Mouse (Mus musculus): ENCODE results near the gene Pknox2. TPM values are rescaled to one million over a fixed set of nuclear protein-coding genes. Genes with fewer than 3 reads are reported as not detected.

Gene Pknox2
- polyA plus RNA-seq, 1 experiment from 2014 or later = 34.3 TPM

DNA sequence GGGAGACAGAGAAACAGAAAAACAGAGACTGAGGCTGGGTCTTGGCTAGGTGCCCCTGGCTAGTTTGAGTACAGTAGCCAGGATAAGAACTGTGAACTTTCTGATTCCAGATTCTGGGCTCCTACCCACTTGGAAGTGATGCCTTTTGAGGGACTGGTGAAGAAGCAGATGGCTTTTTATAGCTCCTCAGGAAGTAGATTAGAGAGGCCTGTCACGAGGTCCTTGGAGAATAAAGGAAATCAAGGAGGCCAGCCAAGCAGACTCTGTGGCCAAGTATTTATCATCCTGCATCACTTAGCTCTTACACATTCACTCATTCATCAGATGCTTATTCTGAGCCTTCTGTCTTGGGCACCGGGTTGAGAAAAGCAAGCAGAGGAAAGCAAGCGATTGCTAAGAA, 28.8 kb upstream of the Pknox2 start:
- Histone ChIP-seq H3K4me2 (ENCODE audit: low read length) (no peak overlapping the region), H3K36me3 (ENCODE audit: control insufficient read depth, insufficient read depth, low read length) (no peaks in the 10 kb centered on the region), H3K27me3 (ENCODE audit: control insufficient read depth, insufficient read depth, low read depth, low read length) (no peaks in the 10 kb centered on the region), H3K9me3 (replicated peaks; ENCODE audit: control insufficient read depth, low read length, poor library complexity, severe bottlenecking) (no peaks in the 10 kb centered on the region), H3K27ac (ENCODE audit: low read length) (no peak overlapping the region), H3K4me3 (ENCODE audit: low read depth, low read length) (no peak overlapping the region), H3K4me1 (ENCODE audit: control insufficient read depth, insufficient read depth, low read length) (peaks cover 23% of the 10 kb centered on the region), H3K9ac (ENCODE audit: low read depth, low read length) (no peak overlapping the region)
- ATAC-seq = no peak
- 51% methylated on average over 3 of the region's 3 CpGs for WGBS

DNA sequence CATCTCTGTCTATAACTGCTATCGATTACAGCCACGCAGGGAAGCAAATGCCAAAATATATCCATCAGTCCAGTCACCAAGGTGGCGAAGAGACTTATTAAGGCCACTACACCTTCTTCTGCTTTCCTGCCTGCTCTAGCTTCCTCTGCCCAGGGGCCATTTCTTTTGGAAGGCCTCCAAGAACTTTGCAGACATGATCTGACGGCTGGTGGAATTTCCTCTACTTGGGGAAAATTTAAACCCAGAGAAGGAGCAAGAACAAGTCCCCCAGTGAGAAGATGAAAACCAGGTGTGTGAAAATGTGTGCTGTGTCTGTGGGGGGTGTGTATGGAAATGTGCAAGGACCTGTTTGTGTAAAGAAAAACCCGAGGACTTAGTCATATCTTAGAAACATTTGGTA, 26.2 kb upstream of the Pknox2 start:
- WGBS = 69% methylated on average over 5 of the region's 5 CpGs
- Histone ChIP-seq H3K4me2 (ENCODE audit: low read length) (no peak overlapping the region), H3K36me3 (ENCODE audit: control insufficient read depth, insufficient read depth, low read length) (no peaks in the 10 kb centered on the region), H3K27me3 (ENCODE audit: control insufficient read depth, insufficient read depth, low read depth, low read length) (no peaks in the 10 kb centered on the region), H3K9me3 (replicated peaks; ENCODE audit: control insufficient read depth, low read length, poor library complexity, severe bottlenecking) (no peaks in the 10 kb centered on the region), H3K9ac (ENCODE audit: low read depth, low read length) (no peak overlapping the region), H3K4me1 (ENCODE audit: control insufficient read depth, insufficient read depth, low read length) (peaks cover 9% of the 10 kb centered on the region), H3K4me3 (ENCODE audit: low read depth, low read length) (no peak overlapping the region), H3K27ac (ENCODE audit: low read length) (no peak overlapping the region)
- no peak for ATAC-seq

DNA sequence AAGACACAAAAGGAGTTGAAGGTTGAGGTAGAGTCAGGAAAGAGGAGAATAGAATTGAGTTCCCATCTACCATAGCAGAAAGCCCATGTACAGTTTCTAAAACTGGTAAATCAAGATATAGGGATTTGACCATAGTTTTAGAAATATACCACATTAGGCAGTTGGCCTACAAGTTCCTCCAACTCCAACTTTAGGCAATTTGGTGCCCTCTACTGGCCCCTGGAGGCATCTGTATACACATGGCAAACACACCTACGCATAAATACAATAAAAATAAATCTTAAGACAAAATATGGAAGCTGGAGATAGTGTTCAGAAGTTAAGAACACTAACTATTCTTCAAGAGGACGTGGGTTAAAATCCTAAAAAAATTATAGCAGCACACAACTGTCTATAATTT, 19.7 kb upstream of the Pknox2 start:
- WGBS = 69% methylated on average over 2 of the region's 2 CpGs
- Histone ChIP-seq H3K27ac (ENCODE audit: low read length) (no peak overlapping the region), H3K4me3 (ENCODE audit: low read depth, low read length) (no peak overlapping the region), H3K4me2 (ENCODE audit: low read length) (no peak overlapping the region), H3K4me1 (ENCODE audit: control insufficient read depth, insufficient read depth, low read length) (no peaks in the 10 kb centered on the region), H3K27me3 (ENCODE audit: control insufficient read depth, insufficient read depth, low read depth, low read length) (no peaks in the 10 kb centered on the region), H3K36me3 (ENCODE audit: control insufficient read depth, insufficient read depth, low read length) (no peaks in the 10 kb centered on the region), H3K9me3 (replicated peaks; ENCODE audit: control insufficient read depth, low read length, poor library complexity, severe bottlenecking) (no peaks in the 10 kb centered on the region), H3K9ac (ENCODE audit: low read depth, low read length) (no peak overlapping the region)
- ATAC-seq = no peak

DNA sequence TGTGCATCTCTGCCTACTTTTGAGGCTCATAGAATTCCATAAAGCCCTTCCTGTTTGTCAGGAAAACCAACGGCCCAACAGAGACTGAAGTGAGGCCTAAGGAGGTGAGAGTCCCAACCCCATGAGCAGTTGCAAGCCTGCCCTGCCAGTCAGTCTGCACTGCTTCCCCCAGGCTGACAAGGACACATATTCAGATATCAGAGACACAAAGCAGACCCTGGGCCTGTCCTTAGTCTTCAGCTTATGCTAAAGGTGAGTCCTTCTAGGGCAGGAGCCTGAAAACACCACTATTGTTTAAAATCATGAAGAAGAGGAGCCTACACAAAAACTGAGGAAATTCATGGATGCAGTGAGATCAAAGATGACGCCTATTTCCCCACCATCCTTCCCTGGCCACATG, 13.5 kb upstream of the Pknox2 start:
- H3K9ac ChIP-seq (ENCODE audit: low read depth, low read length) = no peak overlapping the region
- WGBS = 76% methylated on average over 2 of the region's 2 CpGs
- H3K4me2 ChIP-seq (ENCODE audit: low read length) = no peak overlapping the region
- no peaks in the 10 kb centered on the region for H3K36me3 ChIP-seq (ENCODE audit: control insufficient read depth, insufficient read depth, low read length)
- no peak for ATAC-seq
- no peak overlapping the region for H3K4me3 ChIP-seq (ENCODE audit: low read depth, low read length)
- H3K27me3 ChIP-seq (ENCODE audit: control insufficient read depth, insufficient read depth, low read depth, low read length) = 0 out of 2 replicates have a peak, but pooled peaks cover under 1% of the 10 kb centered on the region
- no peaks in the 10 kb centered on the region for H3K4me1 ChIP-seq (ENCODE audit: control insufficient read depth, insufficient read depth, low read length)
- no peaks in the 10 kb centered on the region for H3K9me3 ChIP-seq (replicated peaks; ENCODE audit: control insufficient read depth, low read length, poor library complexity, severe bottlenecking)
- H3K27ac ChIP-seq (ENCODE audit: low read length) = no peak overlapping the region

DNA sequence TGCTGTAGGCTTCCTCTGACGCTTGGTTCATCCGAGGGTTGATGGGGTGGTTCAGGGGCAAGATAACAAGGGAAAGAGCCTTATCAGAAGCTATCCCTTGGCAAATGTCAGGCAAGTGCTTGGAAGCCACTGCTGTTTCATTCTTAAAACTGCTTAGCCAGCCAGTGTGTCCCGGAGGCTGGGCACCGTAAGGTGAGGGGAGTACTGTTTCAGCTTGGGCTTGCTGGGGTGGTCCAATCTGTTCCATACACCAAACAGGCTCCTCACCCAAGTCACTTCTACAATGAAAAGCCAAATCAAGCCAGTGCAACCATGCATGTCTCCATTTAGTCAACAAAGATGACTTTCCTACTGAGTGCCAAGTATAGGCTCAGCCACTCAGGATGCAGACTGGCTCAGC, 679 bp upstream of the Pknox2 start:
- H3K27me3 ChIP-seq (ENCODE audit: control insufficient read depth, insufficient read depth, low read depth, low read length) = no peaks in the 10 kb centered on the region
- H3K9me3 ChIP-seq (replicated peaks; ENCODE audit: control insufficient read depth, low read length, poor library complexity, severe bottlenecking) = no peaks in the 10 kb centered on the region
- no peak overlapping the region for H3K27ac ChIP-seq (ENCODE audit: low read length)
- H3K4me1 ChIP-seq (ENCODE audit: control insufficient read depth, insufficient read depth, low read length) = peaks cover 19% of the 10 kb centered on the region
- 51% methylated on average over 4 of the region's 4 CpGs for WGBS
- H3K4me3 ChIP-seq (ENCODE audit: low read depth, low read length) = no peak overlapping the region
- ATAC-seq = no peak
- no peak overlapping the region for H3K9ac ChIP-seq (ENCODE audit: low read depth, low read length)
- no peaks in the 10 kb centered on the region for H3K36me3 ChIP-seq (ENCODE audit: control insufficient read depth, insufficient read depth, low read length)
- H3K4me2 ChIP-seq (ENCODE audit: low read length) = no peak overlapping the region

DNA sequence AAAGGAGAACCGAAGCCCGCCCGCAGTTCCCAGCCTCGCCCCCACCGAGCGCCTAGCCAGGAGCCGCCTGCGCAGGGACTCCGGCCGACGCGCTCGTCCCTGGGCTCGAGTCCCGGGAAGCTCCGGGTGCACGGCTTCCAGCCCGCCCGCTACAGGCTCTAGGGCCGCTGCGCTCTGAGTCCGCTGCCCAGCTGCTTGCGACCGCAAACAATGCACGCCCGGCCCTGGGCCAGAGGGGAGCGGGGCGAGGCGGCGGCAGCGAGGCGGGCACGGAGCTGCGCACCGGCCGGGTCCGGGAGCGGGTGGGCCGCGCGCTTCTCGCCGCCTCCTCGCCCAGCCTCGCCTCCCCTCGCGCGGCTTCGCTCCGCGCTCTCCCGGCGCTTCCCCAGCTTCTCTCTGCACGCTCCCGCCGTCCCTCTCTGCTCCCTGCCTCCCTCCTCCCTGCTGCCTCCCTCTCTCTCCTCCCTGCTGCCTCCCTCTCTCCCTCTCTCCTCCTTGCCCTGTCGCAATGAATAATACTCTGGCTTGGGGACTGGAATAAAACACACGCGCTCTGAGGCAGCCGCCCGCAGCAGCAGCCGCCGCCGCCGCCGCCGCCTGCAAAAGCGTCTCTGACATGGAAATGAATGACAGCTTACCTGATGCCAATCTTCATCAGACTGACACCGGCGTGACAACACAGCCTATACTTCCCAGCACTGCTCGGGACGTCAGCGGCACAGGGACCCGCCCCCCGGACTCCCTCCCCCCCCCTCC, 426 bp downstream of the Pknox2 start:
- Histone ChIP-seq H3K4me1 (ENCODE audit: control insufficient read depth, insufficient read depth, low read length) (peaks cover 22% of the 10 kb centered on the region), H3K4me3 (ENCODE audit: low read depth, low read length) (peak overlapping the region; percentile 85), H3K9me3 (replicated peaks; ENCODE audit: control insufficient read depth, low read length, poor library complexity, severe bottlenecking) (no peaks in the 10 kb centered on the region), H3K36me3 (ENCODE audit: control insufficient read depth, insufficient read depth, low read length) (no peaks in the 10 kb centered on the region), H3K4me2 (ENCODE audit: low read length) (peak overlapping the region; percentile 96), H3K27me3 (ENCODE audit: control insufficient read depth, insufficient read depth, low read depth, low read length) (no peaks in the 10 kb centered on the region), H3K27ac (ENCODE audit: low read length) (peak overlapping the region; percentile 99), H3K9ac (ENCODE audit: low read depth, low read length) (peak overlapping the region; percentile 97)
- 0% methylated on average over 51 of the region's 75 CpGs for WGBS
- ATAC-seq = peak; percentile 94

DNA sequence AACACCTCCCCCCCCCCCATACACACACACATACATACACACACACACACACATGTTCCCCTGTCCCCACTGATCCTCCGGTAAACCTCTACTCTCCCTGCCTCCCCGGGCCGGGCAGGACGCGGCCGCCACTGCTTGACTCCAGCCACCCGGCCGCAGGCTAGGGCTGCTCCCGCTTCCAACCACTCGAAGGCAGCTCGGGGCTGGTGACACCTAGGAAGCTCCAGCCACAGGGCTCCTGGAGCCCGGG, 929 bp downstream of the Pknox2 start:
- Histone ChIP-seq H3K9ac (ENCODE audit: low read depth, low read length) (peak overlapping the region; percentile 97), H3K4me2 (ENCODE audit: low read length) (peak overlapping the region; percentile 96), H3K4me3 (ENCODE audit: low read depth, low read length) (peak overlapping the region; percentile 85), H3K9me3 (replicated peaks; ENCODE audit: control insufficient read depth, low read length, poor library complexity, severe bottlenecking) (no peaks in the 10 kb centered on the region), H3K4me1 (ENCODE audit: control insufficient read depth, insufficient read depth, low read length) (peaks cover 26% of the 10 kb centered on the region), H3K36me3 (ENCODE audit: control insufficient read depth, insufficient read depth, low read length) (no peaks in the 10 kb centered on the region), H3K27ac (ENCODE audit: low read length) (peak overlapping the region; percentile 99), H3K27me3 (ENCODE audit: control insufficient read depth, insufficient read depth, low read depth, low read length) (no peaks in the 10 kb centered on the region)
- WGBS = 2% methylated on average over 12 of the region's 12 CpGs
- peak; percentile 41 for ATAC-seq

DNA sequence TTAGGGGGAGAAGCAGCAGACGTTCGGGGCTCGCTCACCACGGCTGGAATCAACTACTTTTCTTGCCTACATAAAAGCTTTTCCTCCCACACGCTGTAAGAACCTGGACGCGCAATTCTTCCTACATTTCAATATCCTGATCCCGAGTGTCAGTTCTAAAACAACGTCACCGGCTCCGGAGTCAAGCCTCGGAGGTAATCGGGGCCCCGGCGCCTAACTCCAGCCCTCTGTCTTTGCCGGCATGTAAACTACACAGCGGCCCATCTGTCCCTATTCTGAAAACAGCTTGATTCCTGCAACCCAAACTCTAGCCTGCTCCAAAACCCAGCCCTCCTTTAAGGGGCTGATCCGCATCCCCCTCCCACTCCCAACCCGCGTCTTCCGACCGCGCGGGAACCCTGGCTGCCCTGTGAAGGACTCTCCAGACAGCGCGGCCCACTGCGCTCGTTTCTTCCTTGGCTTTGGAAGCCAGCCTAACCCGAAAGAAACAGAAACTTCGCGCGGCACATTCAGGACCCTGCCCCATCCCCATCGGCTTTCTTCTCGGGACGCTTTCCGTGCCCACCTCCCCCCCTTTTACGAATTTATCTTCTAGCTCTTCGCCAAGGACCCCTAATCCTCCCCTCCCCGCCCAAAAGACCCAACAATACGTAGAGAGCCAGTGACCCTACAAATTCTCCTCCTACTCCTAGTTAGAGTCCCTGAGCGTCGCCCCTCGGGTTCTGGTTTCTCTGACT, 1.4 kb downstream of the Pknox2 start:
- peak overlapping the region; percentile 85 for H3K4me3 ChIP-seq (ENCODE audit: low read depth, low read length)
- peaks cover 28% of the 10 kb centered on the region for H3K4me1 ChIP-seq (ENCODE audit: control insufficient read depth, insufficient read depth, low read length)
- ATAC-seq = peak; percentile 4; the same call in 1 of the 2 replicates
- peak overlapping the region; percentile 99 for H3K27ac ChIP-seq (ENCODE audit: low read length)
- H3K9ac ChIP-seq (ENCODE audit: low read depth, low read length) = peak overlapping the region; percentile 97
- WGBS = under 1% methylated on average over 43 of the region's 43 CpGs
- peak overlapping the region; percentile 96 for H3K4me2 ChIP-seq (ENCODE audit: low read length)
- no peaks in the 10 kb centered on the region for H3K9me3 ChIP-seq (replicated peaks; ENCODE audit: control insufficient read depth, low read length, poor library complexity, severe bottlenecking)
- no peaks in the 10 kb centered on the region for H3K36me3 ChIP-seq (ENCODE audit: control insufficient read depth, insufficient read depth, low read length)
- no peaks in the 10 kb centered on the region for H3K27me3 ChIP-seq (ENCODE audit: control insufficient read depth, insufficient read depth, low read depth, low read length)

DNA sequence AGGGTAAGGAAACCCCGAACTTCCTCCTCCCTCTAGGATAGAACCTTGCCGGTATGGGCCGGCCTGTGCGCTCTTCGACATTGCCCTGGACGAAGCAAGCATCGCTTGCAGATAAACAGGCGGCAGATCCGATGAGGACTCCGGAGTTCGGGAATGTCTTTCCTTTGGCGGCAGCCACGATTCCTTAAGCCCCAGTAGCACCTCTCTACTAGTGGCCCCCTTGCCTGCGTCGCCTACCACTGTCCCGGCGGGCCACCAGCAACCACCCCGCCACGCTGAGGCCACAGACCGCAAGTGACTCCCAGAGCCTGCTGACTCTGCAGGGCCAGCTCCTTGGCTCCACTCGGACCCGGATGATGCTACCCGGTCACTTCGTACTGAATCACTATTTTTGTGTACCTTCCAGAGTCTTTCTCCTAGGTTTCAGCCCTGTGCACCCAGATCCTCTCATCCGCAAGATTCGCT, 2.0 kb downstream of the Pknox2 start:
- 1% methylated on average over 26 of the region's 26 CpGs for WGBS

More for the DNA sequence above, 2.0 kb downstream of the Pknox2 start:
- Histone ChIP-seq H3K4me1 (ENCODE audit: control insufficient read depth, insufficient read depth, low read length) (peaks cover 33% of the 10 kb centered on the region), H3K9me3 (replicated peaks; ENCODE audit: control insufficient read depth, low read length, poor library complexity, severe bottlenecking) (no peaks in the 10 kb centered on the region), H3K27ac (ENCODE audit: low read length) (peak overlapping the region; percentile 99), H3K27me3 (ENCODE audit: control insufficient read depth, insufficient read depth, low read depth, low read length) (no peaks in the 10 kb centered on the region), H3K4me2 (ENCODE audit: low read length) (peak overlapping the region; percentile 96), H3K9ac (ENCODE audit: low read depth, low read length) (peak overlapping the region; percentile 97), H3K36me3 (ENCODE audit: control insufficient read depth, insufficient read depth, low read length) (no peaks in the 10 kb centered on the region), H3K4me3 (ENCODE audit: low read depth, low read length) (peak overlapping the region; percentile 85)
- no peak for ATAC-seq

Measured in midbrain, embryonic 16.5 days (tissue).